Mouse (Mus musculus) forebrain, embryonic 16.5 days (tissue): ENCODE results near the gene Gad2. TPM values are rescaled to one million over a fixed set of nuclear protein-coding genes. Genes with fewer than 3 reads are reported as not detected.

Experiments used
- microRNA-seq: library from miRNA; unstranded; fragments of <30 nt; microRNA quantifications from one replicate; pipeline ENCODE4, GENCODE M21; 2017
- polyA plus RNA-seq: library from polyadenylated mRNA; unstranded; fragments of >200 nt; fragmentation: Nextera tagmentation; extraction: Ambion mirVana; gene quantifications from 2 replicates; pipeline ENCODE4 v1.2.1, GENCODE M21; 2015

Gad2 gene
- polyA plus RNA-seq, 1 experiment from 2014 or later, result 74.4 TPM

Small RNA genes within 50 kb of the gene (microRNA-seq; reads per million reads assigned to microRNA genes)
- not detected for gene Gm23636
- gene Mir3967, result not detected

Other genes starting within 250 kb of the Gad2 start
- 0.46 and 1.0 TPM in 2 replicates for gene Apbb1ip, start 151.9 kb downstream of the Gad2 start, polyA plus RNA-seq